Mouse (Mus musculus) lung, adult 2 months (tissue): ENCODE results near the gene Pgbd5.

Source experiments
- CTCF ChIP-seq: fragments of 200-500 bp; IDR thresholded peaks from 2 replicates; pipeline ENCODE4 v1.5.1; 2011; ENCODE audit warnings: mild to moderate bottlenecking, low read length, control low read depth; ENCODE audit not compliant: insufficient read depth
- POLR2A ChIP-seq: fragments of 200-500 bp; IDR thresholded peaks from 2 replicates; pipeline ENCODE4 v1.6.1; 2011; ENCODE audit warnings: low read depth, mild to moderate bottlenecking, control low read depth, low read length, borderline replicate concordance; ENCODE audit errors: extremely low read depth

DNA sequence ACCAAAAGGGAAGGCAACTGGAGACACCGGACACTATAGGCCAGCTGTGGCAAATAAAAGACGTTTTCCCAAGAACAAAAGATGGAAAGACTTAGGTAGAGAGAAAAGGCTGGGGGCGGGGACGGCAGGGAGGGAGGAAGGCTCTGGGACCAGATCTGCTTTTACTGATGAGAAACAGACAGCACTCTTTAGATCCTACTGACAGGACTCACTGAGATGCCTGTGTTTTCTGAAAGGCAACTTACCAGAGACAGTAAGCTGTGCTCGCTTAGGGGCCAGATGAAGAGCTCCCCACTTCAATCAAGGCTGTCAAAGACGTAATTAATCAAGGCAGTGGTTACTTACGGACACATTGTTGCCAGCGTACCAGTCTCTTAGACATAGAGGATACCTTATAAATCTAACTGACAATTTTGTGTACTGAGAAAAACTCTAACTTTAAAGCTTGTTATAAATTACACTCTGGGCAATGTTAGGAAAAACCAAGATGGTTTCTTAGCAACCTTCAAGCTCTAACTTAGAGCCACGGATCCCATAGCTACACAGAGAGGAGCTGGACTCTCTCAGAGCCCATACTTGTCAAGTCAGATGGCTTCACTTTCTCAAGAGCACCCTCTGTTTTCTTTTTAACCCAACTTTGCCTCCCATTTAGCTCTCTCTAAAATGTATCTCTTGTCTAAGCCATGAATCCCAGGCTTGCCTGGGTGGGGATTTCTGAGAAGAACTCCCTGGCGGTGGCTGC lies 47.0 kb downstream of the Pgbd5 start:
- TF ChIP-seq POLR2A (no peak), CTCF (no peak)
